Mouse (Mus musculus) brain, embryonic 14.5 days (tissue): ENCODE measurements around the gene Arhgap27.

Experiments
- CTCF ChIP-seq: fragments of 200-500 bp; IDR thresholded peaks from 2 replicates; pipeline ENCODE4 v1.5.1; 2012; ENCODE audit warnings: inconsistent platforms, mild to moderate bottlenecking, moderate library complexity, borderline replicate concordance; ENCODE audit not compliant: insufficient read depth, insufficient read length; ENCODE audit errors: extremely low read depth
- POLR2A ChIP-seq: fragments of 200-500 bp; IDR thresholded peaks from 2 replicates; pipeline ENCODE4 v1.6.1; 2012; ENCODE audit warnings: mild to moderate bottlenecking, inconsistent platforms, borderline replicate concordance; ENCODE audit not compliant: poor library complexity, insufficient read depth, insufficient read length, severe bottlenecking; ENCODE audit errors: extremely low read depth

GRCm38 (mm10) chr11:103411301-103411700, 47.8 kb upstream of the Arhgap27 start:
- no peak for TF ChIP-seq CTCF
- no peak for TF ChIP-seq POLR2A
